Mouse (Mus musculus) urinary bladder, adult 18-20 months (tissue): ENCODE measurements around the gene Notum.
A peak's percentile ranks its signal among the peaks of the same experiment; 100 is the strongest.
"Not testable (repeated sequence)": the region's sequence is repeated elsewhere in the genome, so short reads cannot be mapped to it uniquely, and the experiment has no call there.

Experiments used
- DNase-seq, 2 experiments: peaks; one replicate each; pipeline ENCODE4 v3.0.0; 2022; ENCODE audit warnings: low spot score in 2 of 2, mixed read lengths in 2 of 2

Gene Notum

DNA sequence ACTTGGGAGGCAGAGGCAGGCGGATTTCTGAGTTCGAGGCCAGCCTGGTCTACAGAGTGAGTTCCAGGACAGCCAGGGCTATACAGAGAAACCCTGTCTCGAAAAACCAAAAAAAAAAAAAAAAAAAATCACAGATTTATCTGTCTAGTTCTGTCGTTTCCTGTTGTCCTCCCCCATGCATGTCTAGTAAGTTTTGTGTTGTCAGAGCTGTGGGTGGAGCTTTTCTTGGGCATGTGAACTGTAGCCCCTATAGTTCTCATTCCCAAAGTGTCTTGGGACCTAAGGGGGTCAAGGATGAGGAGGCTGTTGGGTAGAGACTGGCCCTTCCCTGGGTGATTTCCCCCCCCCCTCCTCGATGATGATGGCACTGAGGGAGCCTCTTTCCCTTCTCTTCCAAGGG lies 14.9 kb upstream of the Notum start:
- not testable (repeated sequence) for DNase-seq

DNA sequence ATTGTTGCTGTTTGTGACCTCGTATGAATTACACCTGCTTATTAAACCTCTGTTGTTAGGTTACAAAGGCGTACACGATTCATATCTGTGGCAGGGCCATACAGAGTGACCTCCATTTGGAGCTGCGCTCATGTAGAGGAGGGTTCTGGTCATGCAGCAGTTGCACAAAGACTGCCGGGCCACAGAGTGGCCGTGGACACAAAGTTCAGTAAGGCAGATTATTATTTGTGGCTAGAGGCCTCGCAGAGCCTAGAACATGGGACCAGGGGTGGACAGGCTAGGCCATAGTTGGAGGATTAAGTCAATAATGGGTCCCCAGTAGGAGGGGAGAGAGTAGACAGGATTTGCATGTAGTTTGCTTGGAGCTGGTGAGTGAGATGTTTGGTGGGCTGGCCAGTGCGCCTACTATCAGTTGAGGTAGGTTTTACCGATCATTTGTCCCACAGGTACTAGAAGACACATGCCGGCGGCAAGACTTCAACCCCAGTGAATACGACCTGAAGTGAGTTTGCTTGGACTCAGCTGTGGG lies 12.7 kb upstream of the Notum start:
- DNase-seq = no peak

DNA sequence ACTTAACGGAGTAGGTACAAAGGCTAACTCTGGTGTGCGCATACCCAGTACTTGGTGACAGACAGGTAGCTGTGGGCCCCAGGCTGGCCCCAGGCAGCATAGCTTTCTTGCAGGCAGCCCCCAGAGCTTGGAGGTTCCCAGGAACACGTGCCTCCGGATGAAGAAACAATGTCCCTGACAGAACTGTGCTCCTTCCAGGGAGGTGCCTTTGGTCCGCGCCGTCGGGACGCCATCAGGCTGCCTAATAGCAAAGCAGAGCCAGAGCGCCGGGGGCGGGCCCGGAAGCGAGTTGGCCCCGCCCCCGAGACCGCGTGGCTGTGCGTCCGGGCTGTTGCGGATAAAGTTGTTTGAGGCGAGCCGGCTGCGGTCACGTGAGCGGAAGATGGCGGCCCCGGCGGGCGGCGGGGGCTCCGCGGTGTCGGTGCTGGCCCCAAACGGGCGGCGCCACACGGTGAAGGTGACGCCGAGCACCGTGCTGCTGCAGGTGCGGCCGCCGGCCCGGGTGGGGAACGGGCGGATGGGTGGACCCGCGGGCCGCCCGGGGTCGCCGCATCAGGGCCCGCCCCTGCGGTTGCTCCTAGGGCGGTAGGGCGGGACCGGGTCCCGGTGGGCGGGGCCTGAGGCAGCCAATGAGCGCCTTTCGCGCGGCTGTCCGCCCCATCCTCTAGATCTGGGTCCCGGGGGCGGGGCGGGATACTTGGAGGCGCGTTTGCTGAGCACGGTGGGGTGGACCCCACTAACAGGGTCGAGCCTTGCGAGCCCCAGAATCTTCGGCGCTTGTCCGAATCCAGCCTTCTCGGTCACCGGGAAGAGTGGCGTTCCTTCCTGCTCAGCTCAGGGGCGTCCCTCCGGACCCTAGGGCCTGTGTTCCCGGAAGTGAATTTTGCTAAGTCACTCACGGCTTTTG lies 12.0 kb upstream of the Notum start, which contains the start of gene Aspscr1:
Gene Aspscr1, plus strand, starts transcription at position 287 of the 907 bp plus-strand sequence.
- peak; percentile 91 to 92 for DNase-seq

DNA sequence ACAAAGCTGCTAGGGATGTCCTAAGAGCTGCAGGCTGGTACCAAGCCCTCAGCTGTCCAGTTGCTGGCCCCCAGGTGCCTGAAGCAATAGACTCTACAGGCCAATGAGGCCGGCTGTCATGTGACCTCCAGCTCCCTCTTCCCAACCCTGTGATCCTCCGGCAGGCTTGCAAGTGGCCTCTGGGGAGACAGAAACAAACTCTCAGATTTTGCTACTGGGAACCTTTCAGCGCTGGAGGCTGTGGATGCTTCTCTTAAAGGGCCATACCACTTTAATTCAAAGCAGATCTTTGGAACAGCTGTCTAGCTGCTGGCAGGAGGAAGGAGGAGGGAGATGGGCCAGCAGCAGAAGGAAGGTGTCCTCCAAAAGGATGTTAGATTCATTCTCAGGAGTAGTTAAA lies 5.6 kb upstream of the Notum start:
- DNase-seq = no peak

DNA sequence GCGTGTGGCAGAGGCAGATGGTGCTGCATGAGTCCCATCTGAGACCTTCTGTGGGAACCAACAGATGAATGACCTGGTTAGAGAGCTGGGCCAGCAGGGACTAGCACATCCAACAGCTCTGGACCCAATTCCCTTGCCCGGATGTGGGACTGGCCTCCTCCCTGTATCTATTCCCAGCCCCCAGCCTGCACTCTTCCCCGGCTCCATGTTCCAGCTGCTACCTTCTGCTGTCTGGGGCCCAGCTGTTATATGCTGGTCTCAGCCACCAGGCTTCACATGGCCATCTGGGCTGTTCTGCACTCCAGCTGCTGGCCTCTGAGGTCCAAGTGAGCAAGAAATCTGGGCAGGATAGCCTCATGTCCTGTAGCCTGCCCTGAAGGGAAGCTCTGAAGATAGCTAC lies 4.4 kb upstream of the Notum start:
- DNase-seq = no peak

DNA sequence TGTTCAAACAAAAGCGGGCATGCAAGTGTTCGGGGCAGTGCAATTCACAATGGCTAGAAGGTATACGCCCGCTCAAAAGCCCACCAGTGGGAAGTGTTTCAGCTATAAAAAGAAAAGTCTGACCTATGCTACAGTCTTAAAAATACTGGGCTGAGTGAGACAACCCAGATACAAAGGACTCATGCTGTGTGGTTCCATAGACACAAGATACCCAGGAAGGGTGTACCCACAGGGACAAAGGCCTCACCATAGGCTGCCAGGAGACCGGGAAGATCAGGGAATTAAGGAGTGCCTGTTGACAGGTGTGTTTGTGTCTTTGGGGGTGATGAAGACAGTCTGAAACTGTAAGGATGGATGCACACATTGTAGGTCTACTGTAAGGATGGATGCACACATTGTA lies 2.7 kb upstream of the Notum start:
- no peak for DNase-seq

DNA sequence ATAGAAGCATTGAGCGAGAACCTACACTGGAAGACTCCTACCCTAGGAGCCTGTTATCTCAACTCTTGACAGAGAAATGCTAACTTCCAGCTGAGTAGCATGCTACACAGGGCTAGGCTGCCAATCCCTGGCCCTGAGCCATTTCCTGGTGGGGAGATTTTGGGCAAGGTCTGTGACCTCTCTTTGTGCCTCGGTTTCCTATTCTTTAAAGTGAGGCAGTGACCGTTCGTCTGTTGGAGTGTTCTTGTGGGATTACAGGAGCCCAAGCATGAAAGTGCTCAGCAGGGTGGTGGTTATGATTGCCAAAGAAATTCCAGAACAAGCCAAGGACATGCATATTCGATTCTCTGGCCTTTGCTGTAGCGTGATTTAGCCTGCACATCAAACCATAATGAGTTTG lies 1.8 kb upstream of the Notum start:
- DNase-seq = no peak

DNA sequence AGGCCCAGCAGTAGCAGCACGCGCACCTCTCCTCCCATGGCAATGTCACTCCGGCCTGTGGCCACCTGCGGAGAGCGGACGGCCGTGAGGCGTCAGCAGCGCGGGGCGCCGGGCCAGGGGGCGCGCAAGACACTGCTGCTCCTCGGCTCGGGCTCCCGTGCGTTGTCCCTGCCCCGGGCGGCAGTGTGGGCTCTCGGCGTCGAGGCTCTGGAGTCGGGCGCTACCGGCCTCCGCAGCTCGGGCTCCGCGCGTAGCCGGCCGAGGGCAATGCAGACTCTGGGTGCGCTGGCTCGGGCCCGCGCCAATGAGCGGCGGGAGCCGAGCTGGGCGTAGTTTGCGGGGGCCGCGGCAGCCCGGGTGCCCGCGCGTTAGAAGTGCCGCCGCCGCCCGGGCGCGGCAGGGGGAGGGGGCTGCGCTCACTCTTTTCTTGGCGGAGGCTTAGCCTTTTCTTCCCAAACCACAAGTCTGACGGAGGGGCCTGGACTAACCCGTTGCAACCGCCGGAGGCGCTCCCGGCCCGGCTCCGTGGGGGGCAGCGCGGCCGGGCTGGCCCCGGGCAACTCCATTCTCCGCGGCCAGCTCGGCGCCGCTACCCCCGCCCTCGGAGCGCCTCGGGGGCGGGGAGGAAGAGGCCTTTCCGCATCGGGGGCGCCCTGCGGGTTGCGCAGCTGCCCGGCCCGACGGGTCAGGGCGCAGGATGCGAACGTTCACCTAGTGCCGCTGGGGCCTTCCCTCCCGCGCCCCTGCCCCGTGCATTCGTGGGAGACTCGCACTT lies 487 bp downstream of the Notum start:
- DNase-seq = peak in 1 of 2 experiments; percentile 39

DNA sequence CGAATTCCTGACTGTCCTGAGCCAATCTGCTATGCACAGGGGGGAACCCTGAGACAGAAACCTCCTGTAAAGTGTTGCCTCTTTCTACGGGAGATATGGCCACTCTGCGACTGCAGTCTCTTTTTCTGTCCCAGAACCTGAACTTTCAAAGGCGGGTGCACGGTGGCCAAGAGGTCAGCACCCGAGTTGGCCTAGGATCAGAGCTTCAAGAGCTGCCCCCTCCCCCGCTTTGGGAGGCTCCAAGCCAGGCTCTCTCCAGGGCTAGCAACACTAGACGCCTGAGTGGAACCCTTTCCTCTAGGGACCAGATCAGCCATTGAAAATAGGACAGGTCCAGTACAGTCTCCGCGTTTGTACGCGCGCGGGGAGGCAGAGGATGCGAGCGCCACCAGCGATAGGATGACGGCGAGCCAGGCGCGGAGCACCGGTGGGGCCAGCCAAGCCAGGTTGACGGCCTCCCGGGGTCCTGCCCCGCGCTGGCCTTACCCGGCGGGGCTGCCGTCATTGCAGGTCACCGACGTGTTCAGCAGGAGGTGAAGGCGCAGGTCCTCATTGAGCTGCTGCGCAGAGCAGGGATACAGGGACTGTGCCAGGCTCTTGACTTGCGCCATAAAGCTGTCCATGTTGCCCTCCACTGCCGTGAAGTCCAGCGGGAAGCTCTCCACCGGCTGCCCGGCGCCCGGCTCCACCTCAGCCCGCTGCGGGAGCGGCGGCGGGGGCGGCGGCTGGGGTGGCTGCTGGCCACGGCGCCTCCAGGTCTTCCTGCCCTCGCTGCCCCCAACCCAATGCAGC lies 1.3 kb downstream of the Notum start:
- peak in 1 of 2 experiments; percentile 36 for DNase-seq

DNA sequence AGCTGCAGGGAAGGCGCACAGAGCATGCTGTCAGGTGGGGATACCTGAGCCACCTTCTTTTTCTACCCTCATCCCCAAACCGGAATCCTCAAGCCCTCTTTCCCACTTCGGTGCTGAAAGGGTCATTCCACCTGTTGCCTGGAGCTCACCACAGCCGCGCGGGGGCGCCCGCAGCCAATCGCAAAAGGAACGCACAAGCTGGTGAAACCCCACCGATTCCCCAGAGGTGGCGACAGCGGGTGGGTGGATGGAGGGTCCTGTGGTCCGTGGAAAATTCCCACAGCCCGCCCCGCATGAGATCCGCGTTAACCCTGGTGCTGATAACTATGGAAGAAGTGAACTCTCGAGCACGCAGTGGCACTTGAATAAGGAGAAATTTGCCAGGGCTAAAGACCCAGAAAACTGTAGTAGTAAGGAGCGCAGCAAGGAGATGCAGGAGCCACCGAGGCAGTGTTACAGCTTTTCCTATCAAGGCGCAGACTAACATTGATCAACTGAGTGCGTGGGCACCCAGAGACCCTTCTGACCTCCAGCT lies 2.0 kb downstream of the Notum start:
- peak; percentile 65 to 82 for DNase-seq

DNA sequence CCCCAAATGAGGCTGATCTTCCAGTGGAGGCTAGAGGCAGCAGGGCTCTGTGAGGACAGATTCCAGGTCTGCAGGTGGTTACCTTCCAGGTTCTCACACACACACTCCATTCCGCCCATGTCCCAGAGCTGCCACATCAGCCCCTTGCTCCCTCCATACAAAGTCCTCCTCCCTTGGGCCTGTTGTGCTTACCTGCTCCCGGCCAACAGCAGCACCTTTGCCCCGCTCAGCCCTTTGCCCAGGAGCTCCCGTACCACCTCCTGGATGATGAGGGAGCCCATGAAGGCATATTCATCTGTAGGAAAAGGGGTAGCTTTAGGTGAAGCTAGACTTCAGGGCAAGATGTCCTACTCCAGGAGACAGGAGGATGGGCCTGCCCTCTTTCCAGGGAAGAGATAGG lies 3.7 kb downstream of the Notum start:
- no peak for DNase-seq

DNA sequence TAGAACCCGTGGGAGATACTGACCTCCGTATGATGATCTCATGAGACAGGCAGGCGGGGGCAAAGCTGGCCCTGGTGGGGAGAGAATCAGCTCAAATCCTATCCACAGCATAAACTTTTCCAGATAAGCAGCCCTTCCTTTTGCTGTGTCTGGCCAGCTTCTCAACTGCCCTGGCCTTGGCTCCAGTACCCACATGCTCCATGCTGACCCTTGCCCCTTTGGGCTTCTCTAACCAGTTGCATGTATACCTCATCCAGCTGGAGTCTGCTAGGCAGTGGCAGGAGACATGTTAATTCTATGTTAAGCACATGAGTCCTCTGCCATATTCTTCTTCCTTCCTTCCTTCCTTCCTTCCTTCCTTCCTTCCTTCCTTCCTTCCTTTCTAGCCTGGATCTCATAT lies 6.2 kb downstream of the Notum start:
- no peak for DNase-seq

DNA sequence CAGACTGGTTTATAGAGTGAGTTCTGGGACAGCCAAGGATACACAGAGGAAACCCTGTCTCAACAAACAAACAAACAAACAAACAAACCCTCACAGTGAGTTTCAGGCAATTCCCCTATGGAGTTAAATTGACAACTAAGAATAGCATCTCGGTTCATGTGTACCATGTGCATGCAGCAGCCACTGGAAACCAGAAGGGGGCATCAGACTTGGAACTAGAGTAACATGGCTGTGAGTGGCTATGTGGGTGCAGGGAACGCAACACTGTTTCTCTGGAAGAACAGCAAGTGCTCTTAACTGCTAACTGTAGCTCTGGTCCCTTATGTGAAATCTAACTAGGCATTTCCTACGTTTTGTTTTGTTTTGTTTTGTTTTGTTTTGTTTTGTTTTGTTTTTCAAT lies 9.1 kb downstream of the Notum start:
- no peak for DNase-seq

DNA sequence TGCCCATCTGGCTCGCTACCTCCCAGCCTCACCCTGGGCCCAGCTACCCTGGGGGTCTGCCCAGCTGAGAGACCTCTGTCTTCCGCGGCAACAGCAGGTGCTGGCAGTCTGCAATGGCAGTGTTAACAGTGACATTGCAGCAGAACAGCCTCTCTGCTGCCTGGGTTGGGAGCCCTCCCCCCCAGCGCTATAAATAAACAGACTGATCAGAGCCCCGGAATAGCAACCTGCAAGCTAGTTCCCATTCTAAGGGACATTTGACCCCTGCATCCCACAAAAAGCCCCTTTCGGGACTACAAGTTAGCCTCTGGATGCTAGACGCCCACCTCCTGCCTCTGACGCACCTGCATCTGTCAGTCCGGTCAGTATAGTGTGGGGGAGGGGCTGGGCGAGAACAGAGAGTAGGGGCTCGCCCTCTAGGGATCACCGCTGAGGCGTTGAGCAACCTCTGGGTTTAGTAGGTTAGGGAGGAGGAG lies 12.9 kb downstream of the Notum start, which contains the start of gene Myadml2:
Gene Myadml2, minus strand, starts transcription at position 158 of the 476 bp plus-strand sequence.
- DNase-seq = no peak

DNA sequence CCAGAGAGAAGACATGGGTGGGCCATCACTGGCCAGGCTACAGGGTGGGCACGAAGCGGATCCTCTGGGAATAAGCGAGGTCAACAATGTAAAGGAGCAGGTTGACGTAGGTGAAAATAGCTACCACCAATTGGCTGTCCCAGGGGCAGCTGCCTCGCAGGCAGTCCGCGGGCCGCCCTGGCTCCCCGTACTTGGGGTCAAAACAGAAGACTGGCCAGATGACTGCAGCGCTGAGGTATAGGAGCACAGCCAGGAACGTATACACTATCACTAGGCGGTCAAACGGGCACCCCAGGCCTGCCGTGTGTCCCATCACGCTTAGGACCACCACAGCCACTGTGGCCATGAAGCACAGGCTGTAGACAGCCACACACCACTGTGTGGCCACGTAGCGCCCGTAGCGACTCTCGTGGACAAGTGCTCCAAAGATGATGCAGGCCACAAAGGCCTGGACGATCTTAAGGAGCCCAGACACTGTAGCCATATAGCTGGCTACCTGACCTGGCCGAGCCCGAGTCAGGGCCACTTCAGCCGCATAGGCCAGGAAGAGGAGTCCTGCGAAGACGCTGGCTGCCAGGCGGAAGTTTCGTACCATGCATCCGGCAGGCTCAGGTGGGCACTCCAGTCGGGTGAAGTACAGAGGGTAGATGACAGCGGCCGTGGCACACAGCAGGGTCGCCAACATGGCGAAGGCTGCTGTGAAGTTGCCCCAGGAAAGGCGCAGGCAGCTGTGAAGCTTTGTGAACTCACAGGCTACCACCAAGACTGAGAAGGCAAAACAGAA lies 13.7 kb downstream of the Notum start:
- DNase-seq = no peak

DNA sequence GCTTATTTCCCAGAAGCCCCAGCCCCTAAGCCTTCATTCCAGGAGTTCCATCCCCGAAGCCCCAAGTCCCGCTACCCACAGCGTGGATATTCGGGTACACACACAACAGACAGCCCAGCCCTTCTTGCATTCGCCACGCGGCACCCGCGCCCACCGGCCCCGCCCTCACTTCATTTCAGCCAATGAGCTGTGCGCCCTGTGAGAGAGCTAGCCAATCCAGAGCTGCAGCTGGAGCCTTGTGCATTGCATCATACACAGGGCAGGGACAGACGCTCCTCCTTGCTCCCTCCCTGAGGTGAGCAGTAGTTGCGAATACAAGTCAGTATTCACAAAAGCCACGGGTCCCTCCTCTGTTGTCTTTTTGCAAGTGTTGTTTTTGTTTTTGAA lies 17.4 kb downstream of the Notum start, which contains the start of gene Pycr1:
Gene Pycr1, minus strand, starts transcription at position 169 of the 387 bp plus-strand sequence.
- peak; percentile 90 for DNase-seq

DNA sequence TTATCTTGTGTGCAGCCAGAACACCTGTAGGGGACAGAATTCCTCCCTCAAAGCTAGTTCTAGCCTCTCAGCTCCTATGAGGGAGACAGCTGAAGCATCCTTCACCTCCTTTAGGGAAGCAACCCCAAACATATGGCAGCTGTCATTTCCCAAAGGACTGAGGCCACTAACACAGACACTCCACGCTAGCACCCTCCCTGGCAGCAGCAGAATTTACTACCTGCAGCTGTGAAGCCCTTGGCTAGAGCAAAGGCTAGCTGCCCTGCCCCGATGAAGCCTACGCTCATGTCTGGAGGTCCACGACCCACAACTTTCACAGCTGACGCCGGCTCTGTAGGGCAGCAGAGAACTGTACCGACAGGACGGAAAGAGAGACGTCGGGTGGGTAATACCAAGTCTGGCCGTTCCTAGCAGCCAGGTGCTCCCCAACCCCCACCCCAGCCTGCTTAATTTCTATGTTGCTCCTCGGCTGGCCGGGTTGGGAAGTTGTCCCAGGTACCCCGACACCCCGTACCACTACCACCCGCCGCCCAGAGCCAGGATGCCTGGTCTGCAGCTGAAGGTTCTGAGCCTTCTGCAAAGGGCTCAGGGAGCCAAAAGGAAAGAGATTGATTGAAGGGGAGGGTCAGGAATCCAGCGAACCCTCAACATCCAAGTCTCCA lies 17.9 kb downstream of the Notum start:
- no peak for DNase-seq

DNA sequence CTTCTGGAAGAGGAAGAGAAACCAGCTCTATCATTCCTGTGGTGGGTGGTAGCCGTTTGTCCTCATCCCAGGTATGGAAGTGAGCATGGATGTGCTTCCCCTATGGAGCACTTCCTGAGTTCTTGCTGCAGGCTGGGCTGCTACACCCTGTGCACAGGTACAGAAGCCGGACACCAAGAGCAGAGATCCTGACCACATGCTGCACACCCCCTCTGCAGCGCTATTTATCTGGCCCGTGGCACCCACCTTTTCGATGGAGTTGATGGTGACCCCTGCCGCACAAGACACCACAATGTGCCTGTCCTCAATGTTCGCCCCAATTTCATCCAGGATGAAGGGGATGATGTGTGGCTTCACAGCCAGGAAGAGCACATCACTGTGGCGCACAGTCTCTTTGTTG lies 19.1 kb downstream of the Notum start:
- no peak for DNase-seq

DNA sequence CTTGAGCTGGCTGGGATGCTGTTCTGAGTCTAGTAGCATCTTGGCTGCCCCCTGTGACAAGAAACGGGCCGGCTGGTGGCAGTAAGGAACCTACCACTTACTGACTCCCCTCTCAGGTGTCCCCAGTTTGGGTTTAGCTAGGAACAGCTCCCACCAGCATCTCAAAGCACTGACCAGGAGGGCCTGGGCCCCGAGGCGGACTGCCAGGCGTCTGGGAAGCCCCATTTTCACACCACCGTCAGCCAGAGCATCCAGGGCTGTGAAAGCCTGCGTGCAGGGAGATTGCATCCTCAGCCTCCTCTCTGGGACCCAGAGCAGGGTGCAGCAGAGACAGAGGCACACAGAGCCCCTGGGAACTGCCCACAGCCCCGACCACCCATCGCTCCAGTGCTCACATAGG lies 19.7 kb downstream of the Notum start:
- no peak for DNase-seq

DNA sequence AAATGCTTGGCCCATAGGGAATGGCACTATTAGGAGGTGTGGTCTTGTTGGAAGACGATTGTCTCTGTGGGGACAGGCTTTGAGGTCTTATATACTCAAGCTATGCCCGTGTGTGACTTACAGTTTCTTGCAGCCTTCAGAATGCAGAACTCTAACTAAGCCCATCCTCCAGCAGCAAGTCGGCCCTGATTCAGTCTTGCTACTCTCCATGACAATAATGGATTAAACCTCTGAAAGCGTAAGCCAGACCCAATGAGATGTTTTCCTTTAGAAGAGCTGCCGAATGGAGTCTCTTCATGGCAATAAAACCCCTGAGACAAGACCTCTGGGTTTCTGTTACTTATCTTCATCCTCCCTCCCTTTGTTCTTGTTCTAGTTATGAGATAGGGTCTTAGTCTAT lies 26.2 kb downstream of the Notum start:
- DNase-seq = no peak
